Mouse (Mus musculus) small intestine, adult 2 months (tissue): ENCODE measurements around the gene Gnas. TPM values are rescaled to one million over a fixed set of nuclear protein-coding genes. Genes with fewer than 3 reads are reported as not detected.
A peak's percentile ranks its signal among the peaks of the same experiment; 100 is the strongest.
"Not testable (repeated sequence)": the region's sequence is repeated elsewhere in the genome, so short reads cannot be mapped to it uniquely, and the experiment has no call there.

Experiments
- H3K27ac ChIP-seq: fragments of 200-500 bp; 2 replicates; pipeline ENCODE4 v1.5.1; 2012; ENCODE audit warnings: low read depth, low read length, control low read depth, inconsistent platforms; ENCODE audit not compliant: insufficient read depth
- H3K27me3 ChIP-seq: fragments of 200-500 bp; 2 replicates; pipeline ENCODE4 v1.6.1; 2012; ENCODE audit warnings: mild to moderate bottlenecking, moderate library complexity, low read length, inconsistent platforms; ENCODE audit not compliant: control insufficient read depth, insufficient read depth
- H3K36me3 ChIP-seq: fragments of 200-500 bp; 2 replicates; pipeline ENCODE4 v1.6.1; 2012; ENCODE audit warnings: mild to moderate bottlenecking, low read length, control low read depth, inconsistent platforms; ENCODE audit not compliant: control insufficient read depth, insufficient read depth
- H3K4me1 ChIP-seq: fragments of 200-500 bp; 2 replicates; pipeline ENCODE4 v1.6.1; 2012; ENCODE audit warnings: low read length, inconsistent platforms, mixed read lengths; ENCODE audit not compliant: control insufficient read depth, insufficient read depth, insufficient read length
- H3K4me3 ChIP-seq: fragments of 200-500 bp; 2 replicates; pipeline ENCODE4 v1.5.1; 2012; ENCODE audit warnings: low read depth, mild to moderate bottlenecking, control low read depth, inconsistent platforms, low read length, moderate library complexity
- CTCF ChIP-seq: fragments of 200-500 bp; IDR thresholded peaks from 2 replicates; pipeline ENCODE4 v1.5.1; 2012; ENCODE audit warnings: low read depth, mild to moderate bottlenecking, control low read depth, inconsistent platforms, low read length, moderate library complexity, mixed read lengths; ENCODE audit not compliant: insufficient replicate concordance, insufficient read length; ENCODE audit errors: extremely low read depth
- POLR2A ChIP-seq: fragments of 200-500 bp; IDR thresholded peaks from 2 replicates; pipeline ENCODE4 v1.6.1; 2012; ENCODE audit warnings: low read depth, mild to moderate bottlenecking, control low read depth, inconsistent platforms, low read length, moderate library complexity
- WGBS: fragments of 180-500 bp; shearing (Covaris S2); methylation state at CpG from one replicate; pipeline ENCODE4 v1.1.7; 2018; 5-methylcytosine and 5-hydroxymethylcytosine counted together
- polyA plus RNA-seq: library from polyadenylated mRNA; depleted of rRNA; stranded (reverse); fragments of >200 nt; gene quantifications from 2 replicates; pipeline ENCODE4 v1.2.3, GENCODE M21; 2012

Gnas gene
- polyA plus RNA-seq, 1 experiment: 530 TPM

DNA sequence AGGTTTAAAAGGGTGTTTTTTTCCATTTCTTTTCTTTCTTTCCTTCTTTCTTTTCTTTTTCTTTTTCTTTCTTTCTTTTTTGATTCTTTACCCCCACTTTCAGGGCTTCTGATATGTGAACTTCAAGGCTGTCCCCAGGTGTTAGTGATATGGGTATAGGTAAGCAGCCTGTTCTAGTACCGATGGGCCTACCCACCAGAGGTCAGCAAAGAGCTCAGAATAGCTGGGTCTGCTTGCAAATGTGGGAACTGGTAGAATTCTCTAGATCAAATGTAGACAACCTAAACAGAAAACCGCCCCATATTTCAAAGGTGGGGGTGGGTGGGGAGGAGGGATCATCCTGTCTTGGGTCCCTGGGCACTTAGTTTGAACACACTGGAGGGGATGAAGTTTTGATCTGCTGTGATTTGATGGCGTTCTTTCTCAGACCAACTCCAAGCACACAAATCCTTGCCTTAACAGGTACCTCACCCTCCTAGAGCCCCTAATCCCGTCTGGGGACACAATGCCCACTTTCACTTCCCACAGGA is 28.1 kb downstream of the Gnas start:
- WGBS: 16% methylated on average over 4 of the region's 4 CpGs
- no peaks in the 10 kb centered on the region for H3K27me3 ChIP-seq
- no peak overlapping the region for H3K4me3 ChIP-seq
- H3K27ac ChIP-seq: no peak overlapping the region
- TF ChIP-seq POLR2A: no peak
- TF ChIP-seq CTCF: peak; percentile 53; the same call in 1 of the 2 replicates
- no peaks in the 10 kb centered on the region for H3K4me1 ChIP-seq
- H3K36me3 ChIP-seq: no peaks in the 10 kb centered on the region

DNA sequence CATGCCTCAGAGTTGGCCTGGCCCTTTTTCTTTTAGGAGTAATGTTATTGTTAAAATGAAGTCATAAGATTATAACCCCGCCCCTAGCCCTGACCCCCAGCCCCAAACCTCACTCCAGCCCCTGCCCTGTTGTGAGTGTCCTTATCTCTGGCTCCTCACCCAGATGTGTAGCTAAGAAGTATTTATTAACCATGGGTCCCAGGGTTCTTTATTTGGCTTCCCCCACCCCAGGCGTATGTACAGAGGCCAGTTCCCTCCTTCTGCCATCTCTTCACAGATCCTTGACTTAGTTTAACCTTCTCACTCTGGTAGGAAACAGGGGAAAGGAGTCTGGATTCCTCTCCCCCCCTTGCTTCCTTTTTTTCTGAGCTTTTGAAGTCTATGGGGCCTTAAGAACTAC is 28.5 kb downstream of the Gnas start:
- Histone ChIP-seq H3K27ac (no peak overlapping the region), H3K4me1 (no peaks in the 10 kb centered on the region), H3K4me3 (no peak overlapping the region), H3K27me3 (no peaks in the 10 kb centered on the region), H3K36me3 (no peaks in the 10 kb centered on the region)
- no peak for TF ChIP-seq CTCF
- TF ChIP-seq POLR2A: no peak
- WGBS: 66% methylated on average over 2 of the region's 2 CpGs

DNA sequence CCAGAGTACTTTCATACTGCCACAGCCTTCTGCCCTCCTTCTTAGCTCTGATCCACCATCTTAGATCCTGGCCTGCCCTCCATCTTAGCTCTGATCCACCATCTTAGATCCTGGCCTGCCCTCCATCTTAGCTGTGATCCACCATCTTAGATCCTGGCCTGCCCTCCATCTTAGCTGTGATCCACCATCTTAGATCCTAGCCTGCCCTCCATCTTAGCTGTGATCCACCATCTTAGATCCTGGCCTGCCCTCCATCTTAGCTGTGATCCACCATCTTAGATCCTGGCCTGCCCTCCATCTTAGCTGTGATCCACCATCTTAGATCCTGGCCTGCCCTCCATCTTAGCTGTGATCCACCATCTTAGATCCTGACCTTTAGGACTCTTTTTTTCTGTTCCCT is 31.3 kb downstream of the Gnas start:
- H3K27ac ChIP-seq, H3K27me3 ChIP-seq, H3K36me3 ChIP-seq, H3K4me3 ChIP-seq, H3K4me1 ChIP-seq: not testable (repeated sequence)

DNA sequence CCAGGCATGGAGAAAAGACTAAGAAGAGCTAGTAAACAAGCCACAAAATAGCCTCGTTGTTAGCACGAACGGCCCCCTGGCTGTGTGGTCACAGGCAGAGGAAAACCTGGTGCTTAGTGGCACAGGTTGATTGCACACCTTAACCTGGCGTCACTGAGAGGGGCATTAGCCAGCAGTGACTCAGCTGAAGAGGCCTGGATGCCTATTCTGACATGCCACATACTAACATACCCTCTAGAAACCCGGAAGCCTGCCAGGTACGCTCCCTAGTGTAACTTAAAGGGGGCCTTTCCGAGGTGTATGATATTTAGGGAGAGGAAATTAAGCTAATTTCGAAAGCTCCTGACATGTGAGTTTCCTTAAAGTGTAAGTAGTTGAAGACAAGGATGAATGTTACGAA is 32.5 kb downstream of the Gnas start:
- Histone ChIP-seq H3K4me3 (no peak overlapping the region), H3K4me1 (no peaks in the 10 kb centered on the region), H3K27me3 (no peaks in the 10 kb centered on the region), H3K27ac (no peak overlapping the region), H3K36me3 (no peaks in the 10 kb centered on the region)
- TF ChIP-seq POLR2A (no peak), CTCF (no peak)
- WGBS: 91% methylated on average over 9 of the region's 9 CpGs

DNA sequence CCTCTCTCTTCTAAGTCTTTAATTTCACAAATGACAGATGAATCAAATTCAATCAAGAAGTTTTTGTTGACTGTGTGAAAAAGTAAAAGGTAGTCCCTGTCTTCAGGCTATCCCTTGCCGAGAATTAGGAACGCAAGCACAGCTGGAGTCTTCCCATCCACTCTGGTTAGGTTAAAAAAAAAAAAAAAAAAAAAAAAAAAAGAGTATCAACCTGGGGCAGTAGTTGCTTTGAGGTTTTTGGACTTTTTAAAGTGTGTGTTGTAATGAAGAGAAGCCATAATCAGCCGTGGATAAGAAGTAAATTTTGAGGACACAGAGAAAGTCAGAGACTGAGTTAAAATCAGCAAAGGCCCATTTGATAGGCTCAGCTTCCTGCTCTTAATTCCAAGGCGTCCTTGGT is 41.9 kb downstream of the Gnas start:
- H3K27me3 ChIP-seq: no peaks in the 10 kb centered on the region
- H3K36me3 ChIP-seq: no peaks in the 10 kb centered on the region
- TF ChIP-seq CTCF (no peak), POLR2A (no peak)
- no peaks in the 10 kb centered on the region for H3K4me1 ChIP-seq
- no peak overlapping the region for H3K4me3 ChIP-seq
- WGBS: 64% methylated on average over 4 of the region's 4 CpGs
- H3K27ac ChIP-seq: no peak overlapping the region; the same call in 1 of the 2 replicates

DNA sequence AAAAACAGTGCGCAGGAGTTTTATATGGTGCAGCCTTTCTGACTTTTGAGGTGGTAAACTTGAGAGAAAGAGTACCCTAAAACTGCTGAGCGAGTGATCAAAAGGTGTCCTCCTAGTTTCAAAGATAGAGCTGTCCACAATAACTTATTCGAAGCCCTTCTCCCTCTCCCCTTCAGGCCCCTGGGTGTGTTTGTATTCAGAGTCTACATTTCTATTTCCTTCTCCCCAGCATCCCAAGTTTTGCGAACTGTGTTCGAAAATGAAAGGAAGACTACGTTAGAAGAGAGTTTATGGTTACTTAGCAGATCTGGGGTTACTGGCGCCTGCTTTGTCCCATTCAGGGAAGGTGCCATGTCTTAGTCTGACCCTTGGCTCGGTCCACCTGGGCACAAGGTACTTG is 42.4 kb downstream of the Gnas start:
- peak overlapping the region; percentile 3; the same call in 1 of the 2 replicates for H3K27ac ChIP-seq
- H3K4me1 ChIP-seq: no peaks in the 10 kb centered on the region
- WGBS: 55% methylated on average over 8 of the region's 8 CpGs
- H3K27me3 ChIP-seq: no peaks in the 10 kb centered on the region
- peak overlapping the region; percentile 79 for H3K4me3 ChIP-seq
- H3K36me3 ChIP-seq: no peaks in the 10 kb centered on the region
- TF ChIP-seq CTCF (no peak), POLR2A (no peak)

DNA sequence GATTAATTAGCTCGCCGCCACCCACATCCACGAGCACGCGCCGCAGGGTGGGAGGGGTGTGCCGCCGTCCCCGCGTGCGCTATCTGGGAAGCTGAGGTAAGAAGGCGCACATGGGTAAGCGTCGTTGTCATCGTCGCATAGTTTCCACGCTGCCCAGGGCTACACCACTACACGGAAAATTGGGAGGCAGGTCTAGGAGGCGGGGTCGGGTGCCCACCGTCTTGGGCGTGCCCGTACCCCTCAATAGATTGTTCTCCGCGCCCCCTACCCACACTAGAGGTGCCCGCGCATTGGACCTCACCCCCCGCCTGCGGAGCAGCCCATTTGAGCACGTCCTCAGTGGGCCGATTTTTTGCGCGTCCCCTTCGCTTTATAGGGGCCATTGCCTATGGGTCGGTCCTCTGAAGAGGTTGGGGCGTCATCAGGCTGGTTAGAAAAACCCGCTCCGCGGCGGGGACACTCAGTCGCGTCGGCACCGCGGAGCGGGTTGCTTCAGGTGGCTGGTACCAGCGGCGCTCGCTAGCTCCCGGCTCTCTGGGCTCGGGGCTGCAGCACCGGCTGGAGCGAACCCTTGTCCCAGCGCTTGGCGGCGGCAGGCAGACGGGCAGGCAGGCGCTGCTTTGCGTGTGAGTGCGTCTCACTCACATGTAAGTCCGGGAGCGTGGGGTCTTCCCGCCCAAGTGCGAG is 43.3 kb downstream of the Gnas start:
- H3K27ac ChIP-seq: 0 out of 2 replicates have a peak overlapping the region, but pooled peaks have one; percentile 7
- TF ChIP-seq POLR2A (peak; percentile 90), CTCF (no peak)

More for the DNA sequence above, 43.3 kb downstream of the Gnas start:
- H3K36me3 ChIP-seq: no peaks in the 10 kb centered on the region
- H3K4me1 ChIP-seq: no peaks in the 10 kb centered on the region
- WGBS: 47% methylated on average over 64 of the region's 64 CpGs
- H3K27me3 ChIP-seq: no peaks in the 10 kb centered on the region
- H3K4me3 ChIP-seq: peak overlapping the region; percentile 79
